Mouse (Mus musculus) liver, adult 2 months (tissue): ENCODE measurements around the gene Dlg2.

Experiments used
- CTCF ChIP-seq: fragments of 200-500 bp; IDR thresholded peaks from 2 replicates; pipeline ENCODE4 v1.5.1; 2011; ENCODE audit warnings: low read depth, low read length, control low read depth
- POLR2A ChIP-seq: fragments of 200-500 bp; IDR thresholded peaks from 2 replicates; pipeline ENCODE4 v1.6.1; 2011; ENCODE audit warnings: low read length, control low read depth; ENCODE audit not compliant: insufficient read depth; ENCODE audit errors: extremely low read depth

DNA sequence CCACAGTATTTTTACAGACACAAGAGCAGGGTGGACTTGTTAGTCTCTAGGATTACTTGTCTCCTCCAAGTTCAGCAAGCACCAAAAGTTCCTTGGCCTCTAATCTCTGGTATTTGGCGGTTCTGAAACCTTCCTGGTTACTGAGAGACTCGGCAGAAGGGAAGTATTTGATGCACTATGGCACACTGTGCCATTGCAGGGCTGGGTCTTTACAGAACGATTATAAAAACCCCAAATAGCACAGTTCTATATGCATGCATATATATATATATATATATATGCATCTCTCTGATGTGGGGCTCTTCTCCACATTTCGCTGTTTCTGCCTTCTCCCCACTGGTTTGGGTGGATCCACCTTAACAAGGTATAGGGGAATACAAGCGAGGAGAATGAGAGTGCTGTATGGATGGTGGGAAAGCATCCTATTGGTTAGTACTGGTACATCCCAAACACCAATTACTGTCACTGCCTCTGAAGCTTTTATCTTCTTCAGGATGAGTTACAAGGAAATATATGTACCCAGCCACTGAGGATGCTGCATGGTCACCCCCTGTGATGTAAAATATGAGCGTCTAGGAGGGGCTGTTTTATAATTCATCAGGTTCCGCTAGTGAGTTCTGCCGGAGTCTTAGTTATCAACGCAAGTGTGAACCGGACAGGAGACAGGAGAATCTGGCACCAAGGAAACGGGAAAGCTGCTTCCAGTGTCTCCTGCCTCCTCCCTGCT, 1758.2 kb downstream of the Dlg2 start:
- TF ChIP-seq CTCF (no peak), POLR2A (no peak)
